Comparison of ENCODE assay signal across 16 mouse cellular contexts in genomic region chr2:145429982-145430381, GRCm38 (mm10).
"Had no signal": no experiment of that assay in that cellular context is flagged by ENCODE, and none has a peak within 500 bp of the region (broad histone marks: within the 10 kb centered on the region; RNA-seq: fewer than 3 reads in every experiment).

No protein-coding gene starts in this region.

- H3K4me3 ChIP-seq: midbrain, embryonic 10.5 days; midbrain, embryonic 12.5 days; myocyte; neural tube, embryonic 13.5 days; neural tube, embryonic 15.5 days had no signal

- H3K27ac ChIP-seq: midbrain, embryonic 10.5 days; midbrain, embryonic 12.5 days; neural tube, embryonic 13.5 days; neural tube, embryonic 15.5 days had no signal

- H3K9ac ChIP-seq: lung, embryonic 14.5 days; midbrain, embryonic 12.5 days; neural tube, embryonic 13.5 days; neural tube, embryonic 15.5 days had no signal

- DNase-seq: lung, embryonic 14.5 days; lung, postnatal 14 days; midbrain, embryonic 14.5 days; retina, postnatal 1 day; right cerebral cortex, adult 18-20 months; right cerebral cortex, postnatal 25 days; right cerebral cortex, postnatal 4 days; spleen, adult 18-20 months; thymus, adult 18-20 months; thymus, postnatal 14 days; thymus, postnatal 36 days had no signal

- H3K27me3 ChIP-seq: midbrain, embryonic 12.5 days; neural tube, embryonic 13.5 days; neural tube, embryonic 15.5 days had no signal

- H3K4me1 ChIP-seq: midbrain, embryonic 10.5 days; midbrain, embryonic 12.5 days; neural tube, embryonic 13.5 days; neural tube, embryonic 15.5 days had no signal

- H3K36me3 ChIP-seq: midbrain, embryonic 10.5 days; midbrain, embryonic 12.5 days; neural tube, embryonic 13.5 days; neural tube, embryonic 15.5 days had no signal
